Mouse (Mus musculus) ES-E14 (cell line): ENCODE measurements at regions not wholly inside any gene's neighbourhood (a gene's known extent, or its start where the extent isn't known, plus 50 kb on each side); places are given as distances from the start of the nearest gene placed in this dataset.
A peak's percentile ranks its signal among the peaks of the same experiment; 100 is the strongest.
"Not testable (repeated sequence)": the region's sequence is repeated elsewhere in the genome, so short reads cannot be mapped to it uniquely, and the experiment has no call there.

Experiments used
- DNase-seq: peaks from one replicate; pipeline ENCODE4 v3.0.0-alpha.2; 2013; ENCODE audit warnings: low read depth, low spot score
- H3K27ac ChIP-seq: 2 replicates; pipeline ENCODE4 v1.5.1; 2012; ENCODE audit warnings: low read depth, mild to moderate bottlenecking, low read length, moderate library complexity, mixed read lengths; ENCODE audit not compliant: poor library complexity, insufficient read depth, severe bottlenecking
- H3K36me3 ChIP-seq: 2 replicates; pipeline ENCODE4 v1.6.1; 2012; ENCODE audit warnings: mild to moderate bottlenecking, low read length, moderate library complexity, mixed read lengths; ENCODE audit not compliant: control insufficient read depth, poor library complexity, insufficient read depth, severe bottlenecking
- H3K4me1 ChIP-seq, 2 experiments: fragments of 150-350 bp in 1 of 2; sonication (generic) in 1 of 2; 2 replicates each; pipeline ENCODE4 v1.6.1; 2012; ENCODE audit warnings: low read length in 2 of 2, mild to moderate bottlenecking in 1 of 2, mixed read lengths in 1 of 2; ENCODE audit not compliant: control insufficient read depth in 2 of 2, insufficient read depth in 2 of 2, poor library complexity in 1 of 2
- H3K4me3 ChIP-seq, 2 experiments: fragments of 150-350 bp in 1 of 2; sonication (generic) in 1 of 2; 2 replicates each; pipeline ENCODE4 v1.5.1; 2012; ENCODE audit warnings: low read length in 2 of 2, low read depth in 1 of 2, mild to moderate bottlenecking in 1 of 2, mixed read lengths in 1 of 2; ENCODE audit not compliant: insufficient read depth in 1 of 2, poor library complexity in 1 of 2, severe bottlenecking in 1 of 2
- H3K9ac ChIP-seq: 2 replicates; pipeline ENCODE4 v1.6.1; 2012; ENCODE audit warnings: low read depth, mild to moderate bottlenecking, low read length, mixed read lengths; ENCODE audit not compliant: poor library complexity, insufficient read depth, severe bottlenecking
- H3K9me3 ChIP-seq: fragments of 150-350 bp; sonication (generic); 2 replicates; pipeline ENCODE4 v1.6.1; 2012; ENCODE audit warnings: low read depth, mild to moderate bottlenecking, low read length; ENCODE audit not compliant: control insufficient read depth, insufficient read depth
- CHD2 ChIP-seq: IDR thresholded peaks from 2 replicates; pipeline ENCODE4 v1.6.1; 2014; ENCODE audit warnings: mild to moderate bottlenecking, low read depth, low read length, inconsistent platforms
- HCFC1 ChIP-seq: IDR thresholded peaks from 2 replicates; pipeline ENCODE4 v1.6.1; 2012; ENCODE audit warnings: low read length, inconsistent platforms, borderline replicate concordance; ENCODE audit not compliant: insufficient read depth
- MAFK ChIP-seq: IDR thresholded peaks from 2 replicates; pipeline ENCODE4 v1.6.1; 2014; ENCODE audit warnings: mild to moderate bottlenecking, low read depth, low read length, inconsistent platforms; ENCODE audit not compliant: insufficient read depth
- ZC3H11A ChIP-seq: IDR thresholded peaks from 2 replicates; pipeline ENCODE4 v1.6.1; 2012; ENCODE audit warnings: low read depth, mild to moderate bottlenecking, inconsistent platforms, low read length, borderline replicate concordance
- ZNF384 ChIP-seq: IDR thresholded peaks from 2 replicates; pipeline ENCODE4 v1.6.1; 2012; ENCODE audit warnings: low read depth, low read length, inconsistent platforms
- in situ Hi-C, 2 experiments: fragments of 600-800 bp; cut with MboI; formaldehyde crosslinking; loops; one replicate each; pipeline ENCODE4 v1.15.1; 2025; ENCODE audit warnings: low sequenced_read_pairs in 2 of 2, inconsistent platforms in 1 of 2; ENCODE audit not compliant: unreplicated experiment in 2 of 2

DNA sequence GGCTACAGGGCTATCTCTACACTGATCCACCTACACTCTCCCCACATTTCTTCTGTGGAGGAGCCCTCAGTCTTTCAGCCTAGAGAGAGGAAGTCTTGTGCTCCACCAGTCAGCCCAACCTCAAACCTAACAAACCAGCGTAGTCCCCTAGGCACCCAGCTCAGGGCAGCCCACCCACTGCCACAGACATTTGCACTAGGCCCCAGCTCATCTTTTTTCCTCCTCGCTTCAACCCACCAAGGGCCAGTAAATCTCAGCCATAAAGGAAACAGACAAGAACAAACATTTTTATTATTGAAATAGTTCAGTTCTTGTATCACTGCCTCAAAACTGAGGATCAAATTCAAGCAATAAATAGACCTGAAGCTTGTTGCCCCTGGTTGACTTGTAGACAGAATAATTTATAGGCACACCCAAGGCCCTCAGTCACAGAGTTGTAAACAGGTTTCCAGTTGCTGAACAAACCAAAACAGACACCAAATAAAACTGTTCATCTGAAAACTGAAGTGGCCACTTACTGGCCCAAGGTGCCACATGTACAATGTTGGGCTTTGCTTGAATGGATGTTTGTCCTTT is 58.0 kb upstream of the Cdyl start:
- Histone ChIP-seq H3K9ac (no peak overlapping the region), H3K4me1 (no peaks in the 10 kb centered on the region), H3K9me3 (no peaks in the 10 kb centered on the region), H3K27ac (no peak overlapping the region), H3K36me3 (no peaks in the 10 kb centered on the region), H3K4me3 (no peak overlapping the region)
- no peak for DNase-seq
- in situ Hi-C loops = no loop called here
- TF ChIP-seq HCFC1 = no peak
- no peak for TF ChIP-seq ZC3H11A
- no peak for TF ChIP-seq MAFK
- TF ChIP-seq ZNF384 = no peak
- no peak for TF ChIP-seq CHD2

DNA sequence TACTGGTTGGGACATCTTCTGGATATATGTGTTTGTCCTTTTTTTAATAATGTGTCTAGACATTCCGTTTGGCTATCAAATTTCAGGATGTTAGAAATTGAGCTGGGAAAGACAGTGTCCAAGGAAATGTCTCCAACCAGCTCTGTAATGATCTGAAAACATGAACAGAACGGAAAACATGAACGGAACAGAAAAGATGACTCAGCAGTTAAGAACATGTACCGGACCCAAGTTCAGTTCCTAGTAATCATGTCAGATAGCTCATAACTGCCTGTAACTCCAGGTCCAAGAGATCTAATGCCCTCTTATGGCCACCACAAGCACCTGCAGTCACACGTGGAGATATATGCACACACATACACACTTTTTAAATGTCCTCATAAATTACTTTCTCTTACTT is 56.6 kb upstream of the Cdyl start:
- no peak overlapping the region for H3K27ac ChIP-seq
- H3K9me3 ChIP-seq = no peaks in the 10 kb centered on the region
- no peak overlapping the region for H3K4me3 ChIP-seq
- no peak for TF ChIP-seq HCFC1
- peak; percentile 74 for TF ChIP-seq MAFK
- no peak overlapping the region for H3K9ac ChIP-seq
- in situ Hi-C loops = no loop called here
- no peak for DNase-seq
- H3K36me3 ChIP-seq = no peaks in the 10 kb centered on the region
- H3K4me1 ChIP-seq = no peaks in the 10 kb centered on the region

DNA sequence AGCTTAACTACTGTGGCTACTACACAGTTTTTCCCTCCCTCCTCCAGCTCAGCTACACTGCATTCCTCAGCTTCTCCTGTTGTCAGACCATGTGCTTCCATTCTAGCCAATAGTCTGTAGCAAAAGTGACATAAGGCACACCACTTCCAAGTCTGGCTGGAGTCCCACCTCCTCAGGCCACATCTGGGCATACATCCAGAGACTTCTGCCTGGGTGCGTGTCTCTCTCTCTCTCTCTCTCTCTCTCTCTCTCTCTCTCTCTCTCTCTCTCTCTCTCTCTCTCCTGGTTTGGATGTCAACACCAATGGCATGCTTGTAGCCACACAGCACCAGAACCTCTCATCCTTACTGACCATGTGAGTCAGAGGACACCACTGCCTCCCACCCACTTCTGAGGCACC is 55.6 kb upstream of the Cdyl start:
- Histone ChIP-seq H3K27ac (no peak overlapping the region), H3K4me1 (no peaks in the 10 kb centered on the region), H3K9me3 (no peaks in the 10 kb centered on the region; the same call in 1 of the 2 replicates), H3K9ac (no peak overlapping the region), H3K36me3 (no peaks in the 10 kb centered on the region), H3K4me3 (no peak overlapping the region)
- DNase-seq = no peak
- in situ Hi-C loops = no loop called here
- no peak for TF ChIP-seq HCFC1
- TF ChIP-seq ZNF384 = no peak
- TF ChIP-seq ZC3H11A = no peak
- TF ChIP-seq CHD2 = no peak
- TF ChIP-seq MAFK = no peak

DNA sequence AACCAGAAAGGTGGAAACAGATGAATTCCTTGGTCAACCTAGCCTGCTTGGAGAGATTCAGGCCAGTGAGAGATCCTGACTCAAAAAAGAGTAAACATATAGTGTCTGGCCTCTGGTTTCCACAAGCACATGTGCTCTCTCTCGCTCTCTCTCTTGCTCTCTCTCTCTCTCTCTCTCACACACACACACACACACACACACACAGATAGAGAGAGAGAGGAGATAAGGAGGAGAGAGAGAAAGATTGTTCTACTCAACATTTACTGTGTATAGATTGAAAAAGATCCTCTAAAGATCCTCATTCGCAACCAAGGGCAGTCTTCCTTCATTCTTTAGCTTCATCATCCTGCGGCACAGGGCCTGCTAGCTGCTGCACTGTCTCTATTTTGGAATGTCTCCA is 54.9 kb upstream of the Cdyl start:
- in situ Hi-C loops = no loop called here
- no peak for TF ChIP-seq HCFC1
- TF ChIP-seq MAFK = no peak
- no peak for TF ChIP-seq ZNF384
- no peak for TF ChIP-seq CHD2
- no peak for TF ChIP-seq ZC3H11A
- no peak for DNase-seq

DNA sequence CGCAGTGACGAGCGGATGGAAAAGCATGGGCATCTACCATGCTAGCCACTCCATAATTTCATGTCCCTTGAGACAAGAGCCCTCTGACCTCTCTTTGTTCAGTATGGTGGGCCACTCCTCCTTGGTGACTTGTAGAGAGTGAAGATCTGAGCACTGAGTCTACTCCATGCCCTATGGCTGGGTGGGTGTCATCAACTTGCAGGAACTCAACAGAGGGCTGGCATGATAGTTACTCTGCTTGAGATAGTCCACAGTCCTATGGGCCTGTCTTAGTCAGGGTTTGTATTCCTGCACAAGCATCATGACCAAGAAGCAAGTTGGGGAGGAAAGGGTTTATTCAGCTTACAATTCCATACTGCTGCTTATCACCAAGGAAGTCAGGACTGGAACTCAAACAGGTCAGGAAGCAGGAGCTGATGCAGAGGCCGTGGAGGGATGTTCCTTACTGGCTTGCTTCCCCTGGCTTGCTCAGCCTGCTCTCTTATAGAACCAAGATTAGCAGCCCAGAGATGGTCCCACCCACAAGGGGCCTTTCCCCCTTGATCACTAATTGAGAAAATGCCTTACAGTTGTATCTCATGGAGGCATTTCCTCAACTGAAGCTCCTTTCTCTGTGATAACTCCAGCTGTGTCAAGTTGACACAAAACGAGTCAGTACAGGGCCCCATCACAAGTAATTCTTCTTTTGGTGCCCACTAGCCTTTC is 52.6 kb upstream of the Cdyl start:
- H3K27ac ChIP-seq, in situ Hi-C loops, H3K9me3 ChIP-seq, H3K4me3 ChIP-seq, H3K9ac ChIP-seq, H3K4me1 ChIP-seq, H3K36me3 ChIP-seq, DNase-seq: not testable (repeated sequence)

More for the DNA sequence above, 54.9 kb upstream of the Cdyl start:
- H3K4me3 ChIP-seq = no peak overlapping the region
- no peak overlapping the region for H3K9ac ChIP-seq
- H3K36me3 ChIP-seq = no peaks in the 10 kb centered on the region
- no peak overlapping the region for H3K27ac ChIP-seq
- no peaks in the 10 kb centered on the region; the same call in 1 of the 2 replicates for H3K9me3 ChIP-seq
- H3K4me1 ChIP-seq = no peaks in the 10 kb centered on the region
